Mouse (Mus musculus) embryonic facial prominence, embryonic 11.5 days (tissue): ENCODE results near the gene Ddc. TPM values are rescaled to one million over a fixed set of nuclear protein-coding genes. Genes with fewer than 3 reads are reported as not detected.
A peak's percentile ranks its signal among the peaks of the same experiment; 100 is the strongest.

Experiments
- ATAC-seq: fragments of 200-750 bp; cut with Nextera tagmentation; replicated peaks from 2 replicates; pipeline ENCODE4 v1.8.0; 2017; ENCODE audit warnings: low read depth; ENCODE audit not compliant: insufficient number of reproducible peaks, low FRiP score, low TSS enrichment
- DNase-seq: peaks from one replicate; pipeline ENCODE4 v3.0.0-alpha.2; 2015; ENCODE audit warnings: low spot score
- H3K27ac ChIP-seq: fragments of 300-500 bp; sonication (generic); replicated peaks from 2 replicates; pipeline ENCODE4 v1.5.1; 2014; ENCODE audit warnings: mild to moderate bottlenecking, low read depth, low read length, control low read depth
- H3K27me3 ChIP-seq: fragments of 300-500 bp; sonication (generic); 2 replicates; pipeline ENCODE4 v1.6.1; 2014; ENCODE audit warnings: mild to moderate bottlenecking, low read length, moderate library complexity, mixed read lengths; ENCODE audit not compliant: control insufficient read depth, insufficient read depth
- H3K36me3 ChIP-seq: fragments of 300-500 bp; sonication (generic); replicated peaks from 2 replicates; pipeline ENCODE4 v1.6.1; 2014; ENCODE audit warnings: low read depth, mild to moderate bottlenecking, low read length, moderate library complexity, mixed read lengths; ENCODE audit not compliant: control insufficient read depth, insufficient read depth
- H3K4me1 ChIP-seq: fragments of 300-500 bp; sonication (generic); 2 replicates; pipeline ENCODE4 v1.6.1; 2014; ENCODE audit warnings: low read length, mixed read lengths; ENCODE audit not compliant: control insufficient read depth, insufficient read depth
- H3K4me2 ChIP-seq: fragments of 300-500 bp; sonication (generic); 2 replicates; pipeline ENCODE4 v1.6.1; 2014; ENCODE audit warnings: low read depth, mild to moderate bottlenecking, control low read depth, low read length, moderate library complexity
- H3K4me3 ChIP-seq: fragments of 300-500 bp; sonication (generic); 2 replicates; pipeline ENCODE4 v1.5.1; 2014; ENCODE audit warnings: low read depth, low read length, control low read depth
- H3K9ac ChIP-seq: fragments of 300-500 bp; sonication (generic); replicated peaks from 2 replicates; pipeline ENCODE4 v1.6.1; 2014; ENCODE audit warnings: mild to moderate bottlenecking, control low read depth, low read length
- H3K9me3 ChIP-seq: fragments of 300-500 bp; sonication (generic); replicated peaks from 2 replicates; pipeline ENCODE4 v1.6.1; 2016; ENCODE audit warnings: mild to moderate bottlenecking, low read length, inconsistent platforms, mixed read lengths; ENCODE audit not compliant: control insufficient read depth
- WGBS: fragments of 180-500 bp; shearing (Covaris S2); extraction: QIAGEN DNeasy Blood & Tissue Kit; methylation state at CpG from one replicate; pipeline ENCODE4 v1.1.7; 2014; 5-methylcytosine and 5-hydroxymethylcytosine counted together
- polyA plus RNA-seq: library from polyadenylated mRNA; unstranded; fragments of >200 nt; fragmentation: Nextera tagmentation; extraction: Ambion mirVana; gene quantifications from 2 replicates; pipeline ENCODE4 v1.2.1, GENCODE M21; 2014

The Ddc gene
- polyA plus RNA-seq, 1 experiment from 2014 or later, result 10.4 TPM

DNA sequence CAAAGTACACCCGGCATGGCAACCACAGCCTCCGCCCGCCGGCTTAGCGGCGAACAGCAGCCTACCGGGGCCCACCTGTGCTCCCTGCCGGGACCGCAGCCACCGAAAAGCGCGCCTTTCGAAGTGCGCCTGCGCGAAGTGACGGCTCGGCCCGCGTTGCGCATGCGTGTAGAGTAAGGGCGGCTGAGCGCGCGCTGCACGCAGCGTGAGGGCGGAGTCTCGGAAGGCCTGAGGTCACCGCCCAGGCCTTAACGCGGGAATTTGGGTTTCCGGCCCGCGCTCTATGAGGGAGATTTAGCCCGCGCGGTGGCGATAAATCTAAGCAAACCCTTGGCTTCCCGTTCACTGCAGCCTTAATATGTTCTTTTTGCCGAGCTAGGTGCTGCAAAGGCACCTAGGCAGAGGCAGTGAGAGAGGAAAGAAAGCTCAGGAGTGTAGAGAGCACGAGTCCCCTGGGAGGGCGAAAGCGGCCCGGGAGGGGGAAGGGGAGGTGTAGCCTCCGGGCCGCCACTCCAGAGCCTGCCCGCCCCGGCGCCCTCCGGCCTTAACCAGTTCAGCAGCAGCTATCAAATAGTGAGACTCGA, 89.0 kb downstream of the Ddc start, which contains the start of gene Fignl1:
Fignl1 (minus strand) TSS at position 143 of the 584 bp plus-strand sequence.
- DNase-seq, result peak; percentile 99
- H3K4me1 ChIP-seq, result no peaks in the 10 kb centered on the region
- H3K4me3 ChIP-seq, result peak within 1 kb of the TSS; percentile 59
- H3K27ac ChIP-seq, result peak within 1 kb of the TSS; percentile 98
- H3K27me3 ChIP-seq, result no peaks in the 10 kb centered on the region
- H3K9me3 ChIP-seq, result no peaks in the 10 kb centered on the region
- H3K4me2 ChIP-seq, result peak within 1 kb of the TSS; percentile 67
- under 1% methylated on average over 53 of the region's 53 CpGs for WGBS
- peak; percentile 91 for ATAC-seq
- H3K9ac ChIP-seq, result peak within 1 kb of the TSS; percentile 82
- no peaks in the 10 kb centered on the region; the same call in 1 of the 2 replicates for H3K36me3 ChIP-seq

DNA sequence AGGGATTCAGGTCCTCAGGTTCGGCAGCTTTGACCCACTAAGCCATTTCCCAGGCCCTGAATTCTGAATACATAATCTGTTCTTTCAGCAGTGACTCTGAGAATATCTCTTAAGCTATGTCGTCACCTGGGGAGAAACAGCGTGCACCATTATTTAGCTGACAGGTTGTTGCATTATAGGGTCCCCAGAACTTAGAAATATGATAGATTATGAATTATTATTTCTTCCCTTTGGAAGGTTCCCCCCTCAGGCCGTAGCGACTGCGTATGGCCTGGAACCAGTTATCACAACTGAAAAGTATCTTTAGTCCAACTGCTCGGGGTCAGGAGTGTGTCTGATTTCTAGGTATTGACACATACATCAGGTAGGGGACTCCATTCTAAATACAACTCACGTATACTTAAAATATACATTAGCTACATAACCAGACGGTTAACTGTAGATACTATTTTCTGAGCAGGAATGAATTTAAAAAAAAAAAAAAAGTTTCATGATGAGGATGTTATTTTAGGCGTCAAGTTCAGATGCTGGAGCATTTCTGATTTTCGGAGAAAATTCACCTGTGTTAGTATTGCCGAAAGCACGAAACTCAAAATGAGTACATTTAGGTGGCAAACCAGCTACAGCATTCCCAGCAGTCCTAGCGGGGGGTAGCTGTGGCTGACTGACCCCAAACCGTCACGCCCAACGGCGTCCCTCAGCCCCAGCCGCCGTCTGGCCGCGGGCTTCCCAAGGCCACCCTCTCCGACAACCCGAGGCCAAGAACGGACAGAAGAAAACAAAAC, 89.7 kb downstream of the Ddc start:
- H3K4me3 ChIP-seq, result peak overlapping the region; percentile 59
- no peaks in the 10 kb centered on the region for H3K27me3 ChIP-seq
- peak overlapping the region; percentile 98 for H3K27ac ChIP-seq
- 12% methylated on average over 25 of the region's 25 CpGs for WGBS
- H3K4me2 ChIP-seq, result peak overlapping the region; percentile 47
- no peaks in the 10 kb centered on the region for H3K9me3 ChIP-seq
- no peaks in the 10 kb centered on the region for H3K4me1 ChIP-seq
- no peak for ATAC-seq
- peak; percentile 17 for DNase-seq
- no peaks in the 10 kb centered on the region; the same call in 1 of the 2 replicates for H3K36me3 ChIP-seq
- H3K9ac ChIP-seq, result peak overlapping the region; percentile 82

DNA sequence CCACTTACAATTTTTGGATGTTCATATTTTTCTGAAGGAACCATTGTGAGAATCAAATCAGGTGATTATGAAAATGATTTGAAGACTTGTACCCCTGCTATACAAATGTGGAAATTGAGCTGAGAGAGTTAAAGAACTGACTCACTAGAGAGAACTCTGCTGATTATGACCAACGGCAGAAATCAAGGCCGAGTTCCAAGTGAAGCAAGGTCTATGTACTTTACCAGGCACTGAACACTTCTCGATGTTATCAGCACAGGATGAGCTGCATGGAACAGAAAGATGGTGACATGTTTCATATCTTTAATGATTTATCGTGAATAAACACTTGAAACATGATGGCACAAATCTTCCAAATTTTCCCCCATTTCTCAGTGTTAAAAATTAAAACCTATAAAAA, 92.0 kb downstream of the Ddc start:
- Histone ChIP-seq H3K36me3 (peaks cover 5% of the 10 kb centered on the region), H3K9me3 (no peaks in the 10 kb centered on the region), H3K9ac (no peak overlapping the region), H3K4me2 (no peak overlapping the region), H3K27me3 (no peaks in the 10 kb centered on the region), H3K4me3 (no peak overlapping the region), H3K27ac (no peak overlapping the region), H3K4me1 (no peaks in the 10 kb centered on the region)
- ATAC-seq, result no peak
- no peak for DNase-seq
- 91% methylated on average over 4 of the region's 4 CpGs for WGBS

DNA sequence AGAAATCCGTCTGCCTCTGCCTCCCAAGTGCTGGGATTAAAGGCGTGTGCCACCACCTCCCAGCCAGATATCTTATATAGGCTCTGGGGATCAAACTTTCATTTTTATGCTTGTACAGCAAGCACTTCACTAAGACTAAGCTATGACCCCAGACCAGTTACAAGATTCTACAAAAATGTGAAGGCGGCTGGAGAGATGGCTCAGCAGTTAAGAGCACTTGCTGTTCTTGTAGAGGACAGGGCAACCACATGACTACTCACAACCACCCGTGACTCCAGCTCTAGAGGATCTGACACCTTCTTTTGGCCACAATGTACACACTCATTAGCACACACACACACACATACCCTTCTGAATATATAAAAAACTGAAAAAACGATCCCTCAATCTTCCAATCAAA, 93.5 kb downstream of the Ddc start:
- DNase-seq (no peak), ATAC-seq (no peak)
- Histone ChIP-seq H3K27ac (no peak overlapping the region), H3K27me3 (no peaks in the 10 kb centered on the region), H3K4me3 (no peak overlapping the region), H3K4me1 (no peaks in the 10 kb centered on the region), H3K9me3 (no peaks in the 10 kb centered on the region), H3K4me2 (no peak overlapping the region), H3K9ac (no peak overlapping the region), H3K36me3 (peaks cover 7% of the 10 kb centered on the region)
- 89% methylated on average over 5 of the region's 5 CpGs for WGBS

DNA sequence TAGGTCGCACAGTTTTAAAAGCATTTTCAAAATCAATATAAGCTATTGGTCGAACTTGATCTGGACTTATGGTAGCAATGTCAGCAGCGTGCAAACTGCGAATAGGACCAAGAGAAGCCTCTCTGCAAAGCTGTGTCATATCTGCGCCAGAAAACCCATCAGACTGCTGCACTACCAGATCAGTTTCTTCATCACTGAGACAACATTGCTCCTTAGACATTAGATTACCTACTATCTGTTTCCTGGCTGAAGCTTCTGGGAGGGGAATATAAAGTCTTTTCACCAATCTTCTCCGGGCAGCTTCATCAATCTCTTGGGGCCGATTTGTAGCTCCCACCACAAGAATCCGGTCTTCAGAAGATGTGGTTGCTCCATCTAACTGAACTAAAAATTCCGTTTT, 96.9 kb downstream of the Ddc start:
- no peaks in the 10 kb centered on the region for H3K27me3 ChIP-seq
- 96% methylated on average over 9 of the region's 9 CpGs for WGBS
- DNase-seq (no peak), ATAC-seq (no peak)
- H3K36me3 ChIP-seq, result peaks cover 7% of the 10 kb centered on the region
- H3K4me3 ChIP-seq, result no peak overlapping the region
- no peaks in the 10 kb centered on the region for H3K4me1 ChIP-seq
- no peak overlapping the region for H3K27ac ChIP-seq
- H3K9ac ChIP-seq, result no peak overlapping the region
- H3K4me2 ChIP-seq, result no peak overlapping the region
- H3K9me3 ChIP-seq, result no peaks in the 10 kb centered on the region

DNA sequence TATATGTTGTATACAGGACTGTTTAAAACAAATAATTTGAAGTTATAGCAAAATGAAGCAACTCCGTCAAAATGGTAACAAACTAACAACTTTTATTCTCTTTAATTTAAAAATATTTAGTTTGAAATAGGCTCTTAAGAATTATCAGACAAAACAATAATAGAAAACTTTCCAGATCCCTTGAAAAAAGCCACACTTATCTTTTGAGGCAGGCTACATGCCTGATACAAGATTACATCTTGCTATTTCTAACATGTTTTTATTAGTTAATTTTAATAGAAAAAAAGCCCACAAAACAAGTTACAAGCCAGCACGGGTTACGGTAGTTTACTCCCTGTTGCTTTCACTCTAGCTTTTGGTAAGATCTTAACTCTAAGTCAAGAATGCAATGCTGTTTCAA, 97.6 kb downstream of the Ddc start:
- Histone ChIP-seq H3K27me3 (no peaks in the 10 kb centered on the region), H3K36me3 (peaks cover 7% of the 10 kb centered on the region), H3K27ac (no peak overlapping the region), H3K9me3 (no peaks in the 10 kb centered on the region), H3K4me1 (no peaks in the 10 kb centered on the region), H3K4me2 (no peak overlapping the region), H3K4me3 (no peak overlapping the region), H3K9ac (no peak overlapping the region)
- WGBS, result 94% methylated on average over 3 of the region's 3 CpGs
- no peak for ATAC-seq
- no peak for DNase-seq

DNA sequence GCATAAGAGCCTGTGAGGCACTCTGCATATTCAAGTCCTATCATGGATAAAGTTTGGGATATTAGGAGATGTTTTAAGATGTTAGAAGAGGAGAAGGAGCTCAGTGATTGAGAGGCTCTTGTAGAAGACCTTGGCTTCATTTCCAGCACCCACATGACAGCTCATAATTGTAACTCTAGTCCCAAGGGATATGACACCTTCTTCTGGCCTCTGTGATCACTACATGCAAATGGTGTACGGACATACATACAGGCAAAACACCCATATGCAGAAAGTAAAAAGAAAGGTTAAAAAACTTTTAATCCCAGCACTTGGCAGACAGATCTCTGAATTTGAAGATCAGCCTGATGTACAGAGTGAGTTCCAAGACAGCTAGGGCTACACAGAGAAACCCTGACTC, 99.3 kb downstream of the Ddc start:
- no peak for DNase-seq
- Histone ChIP-seq H3K36me3 (peaks cover 7% of the 10 kb centered on the region), H3K9me3 (no peaks in the 10 kb centered on the region), H3K27ac (no peak overlapping the region), H3K4me2 (no peak overlapping the region), H3K4me3 (no peak overlapping the region), H3K27me3 (no peaks in the 10 kb centered on the region), H3K9ac (no peak overlapping the region), H3K4me1 (no peaks in the 10 kb centered on the region)
- 89% methylated on average over 1 of the region's 1 CpGs for WGBS
- no peak for ATAC-seq

DNA sequence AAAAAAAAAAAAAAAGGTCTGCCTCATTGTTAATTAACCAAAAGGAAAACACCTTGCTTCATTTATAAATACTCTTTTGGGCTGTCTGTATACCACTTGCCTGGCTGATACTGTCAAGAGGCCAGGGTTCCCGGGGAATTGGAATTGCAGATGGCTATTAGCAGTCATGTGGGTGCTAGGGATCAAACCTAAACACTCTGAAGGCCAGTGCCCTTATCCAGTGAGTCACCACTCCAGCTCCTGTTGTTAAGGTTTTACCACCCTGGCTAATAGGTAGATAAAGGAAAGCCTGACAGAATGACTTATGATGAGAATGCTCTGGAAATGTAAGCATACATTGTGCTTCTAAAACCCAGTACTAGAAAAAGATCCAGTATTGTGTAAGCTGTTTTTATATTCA, 103.3 kb downstream of the Ddc start:
- 100% methylated on average over 1 of the region's 1 CpGs for WGBS
- Histone ChIP-seq H3K4me2 (no peak overlapping the region), H3K9ac (no peak overlapping the region), H3K4me1 (no peaks in the 10 kb centered on the region), H3K4me3 (no peak overlapping the region), H3K36me3 (no peaks in the 10 kb centered on the region; the same call in 1 of the 2 replicates), H3K27ac (no peak overlapping the region), H3K9me3 (no peaks in the 10 kb centered on the region), H3K27me3 (no peaks in the 10 kb centered on the region)
- no peak for DNase-seq
- no peak for ATAC-seq
